Mouse (Mus musculus): ENCODE data around the gene Gm12216. TPM values are rescaled to one million over a fixed set of nuclear protein-coding genes. Genes with fewer than 3 reads are reported as not detected.

Gm12216 gene
- polyA plus RNA-seq, 1 experiment: not detected

DNA sequence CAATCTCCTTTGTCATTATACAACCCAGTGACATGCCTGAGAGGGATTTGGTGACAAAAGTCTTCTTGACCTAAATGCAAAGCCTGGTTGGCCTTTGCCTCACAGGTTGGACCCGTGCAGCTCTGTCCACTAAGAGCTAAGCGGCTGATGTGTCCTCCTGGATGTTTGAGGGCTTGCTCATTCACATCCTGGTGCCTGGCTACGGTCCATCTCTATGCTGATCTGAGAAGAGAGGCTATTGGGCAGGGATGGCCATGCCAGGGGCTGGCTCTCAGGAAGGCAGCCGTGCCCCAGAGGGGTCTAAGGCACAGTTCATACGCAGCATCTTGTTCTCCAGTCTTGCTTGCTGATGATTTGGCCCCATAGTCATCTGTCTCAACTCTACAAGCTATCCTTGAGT, 21.3 kb downstream of the Gm12216 start:
- no peak for TF ChIP-seq GATA1 (IDR thresholded peaks at IDR 0.05; ENCODE audit: low read length)
- no peak for TF ChIP-seq TAL1 (IDR thresholded peaks at IDR 0.05; ENCODE audit: low read length)
- Histone ChIP-seq H3K9me3 (ENCODE audit: control insufficient read depth, low read length) (no peaks in the 10 kb centered on the region), H3K27me3 (ENCODE audit: control insufficient read depth) (no peaks in the 10 kb centered on the region), H3K36me3 (ENCODE audit: control insufficient read depth) (no peaks in the 10 kb centered on the region), H3K4me1 (ENCODE audit: control insufficient read depth) (peaks cover 2% of the 10 kb centered on the region), H3K4me3 (replicated peaks) (no peak overlapping the region)

DNA sequence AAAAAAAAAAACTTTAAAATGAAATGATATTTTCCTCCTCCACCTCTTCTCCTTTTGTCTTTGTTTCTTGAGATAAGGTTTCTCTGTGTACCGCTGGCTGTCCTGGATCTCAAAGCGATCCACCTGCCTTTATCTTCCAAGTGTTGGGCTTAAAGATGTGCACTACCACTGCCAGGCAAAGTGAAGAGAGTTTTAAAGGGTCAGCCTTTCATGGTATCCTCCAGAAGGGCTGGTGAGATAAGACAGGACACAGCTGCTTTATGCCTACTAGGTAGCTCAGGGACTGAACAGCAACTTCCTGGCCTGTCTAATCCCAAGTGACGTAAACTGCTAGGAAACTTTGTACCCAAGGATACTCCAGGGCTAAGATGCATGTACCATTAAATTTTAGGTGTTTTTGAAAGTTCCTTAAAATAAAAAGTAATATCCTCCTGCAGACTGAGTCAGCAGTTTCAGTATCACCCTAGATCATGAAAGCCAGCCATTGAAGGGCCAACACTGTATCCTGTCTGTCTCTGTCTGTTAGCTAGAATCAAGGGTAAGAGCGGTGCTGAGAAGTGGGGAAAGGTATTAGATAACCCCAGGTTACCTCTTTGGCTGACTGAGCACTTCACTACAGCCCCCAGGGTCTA, 23.6 kb downstream of the Gm12216 start:
- peaks cover 2% of the 10 kb centered on the region for H3K4me1 ChIP-seq (ENCODE audit: control insufficient read depth)
- no peak overlapping the region for H3K4me3 ChIP-seq (replicated peaks)
- no peaks in the 10 kb centered on the region for H3K36me3 ChIP-seq (ENCODE audit: control insufficient read depth)
- no peaks in the 10 kb centered on the region for H3K9me3 ChIP-seq (ENCODE audit: control insufficient read depth, low read length)
- no peaks in the 10 kb centered on the region for H3K27me3 ChIP-seq (ENCODE audit: control insufficient read depth)
- no peak for TF ChIP-seq TAL1 (IDR thresholded peaks at IDR 0.05; ENCODE audit: low read length)

DNA sequence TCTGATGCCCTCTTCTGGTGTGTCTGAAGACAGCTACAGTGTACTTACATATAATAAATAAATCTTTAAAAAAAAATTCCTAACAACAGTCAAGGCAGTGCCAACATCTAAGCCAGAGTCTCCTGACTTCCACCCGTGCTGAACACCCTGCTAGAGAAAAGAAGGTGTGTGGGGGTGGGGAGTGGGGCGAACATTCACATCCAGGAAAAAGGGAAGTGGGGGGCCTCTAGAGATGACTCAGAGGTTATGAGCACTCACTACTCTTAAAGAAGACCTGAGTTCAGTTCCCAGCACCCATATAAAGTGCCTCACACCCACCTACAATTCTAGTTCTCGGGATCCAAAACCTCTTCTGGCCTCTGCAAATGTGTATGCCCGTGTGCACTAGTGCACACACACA, 33.6 kb downstream of the Gm12216 start:
- Histone ChIP-seq H3K4me1 (ENCODE audit: control insufficient read depth) (no peaks in the 10 kb centered on the region; the same call in 1 of the 2 replicates), H3K4me3 (replicated peaks) (no peak overlapping the region), H3K27me3 (ENCODE audit: control insufficient read depth) (no peaks in the 10 kb centered on the region), H3K9me3 (ENCODE audit: control insufficient read depth, low read length) (no peaks in the 10 kb centered on the region), H3K36me3 (ENCODE audit: control insufficient read depth) (no peaks in the 10 kb centered on the region)
- TF ChIP-seq TAL1 (IDR thresholded peaks at IDR 0.05; ENCODE audit: low read length) (no peak), GATA1 (IDR thresholded peaks at IDR 0.05; ENCODE audit: low read length) (no peak)

DNA sequence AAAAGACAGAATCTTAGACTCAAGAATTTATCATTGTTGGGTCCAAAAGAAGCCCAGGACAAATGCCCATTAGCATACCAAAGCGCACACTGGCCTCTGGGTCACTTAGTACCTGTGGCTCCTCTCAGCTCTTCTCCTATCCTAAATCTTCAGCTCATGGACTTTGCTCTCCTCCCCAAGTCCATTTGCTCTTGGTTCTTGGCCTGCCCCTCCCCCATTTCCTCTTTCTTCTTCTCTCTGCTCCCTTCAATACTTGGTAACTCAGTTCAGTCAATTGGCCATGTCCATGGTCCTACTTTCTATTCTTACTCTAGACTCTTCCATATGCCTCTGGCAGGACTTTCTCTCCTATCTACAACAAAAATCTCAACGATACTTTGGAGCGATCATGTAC, 37.1 kb downstream of the Gm12216 start:
- Histone ChIP-seq H3K27me3 (ENCODE audit: control insufficient read depth) (no peaks in the 10 kb centered on the region), H3K4me3 (replicated peaks) (no peak overlapping the region), H3K9me3 (ENCODE audit: control insufficient read depth, low read length) (no peaks in the 10 kb centered on the region), H3K36me3 (ENCODE audit: control insufficient read depth) (no peaks in the 10 kb centered on the region), H3K4me1 (ENCODE audit: control insufficient read depth) (no peaks in the 10 kb centered on the region; the same call in 1 of the 2 replicates)
- TF ChIP-seq GATA1 (IDR thresholded peaks at IDR 0.05; ENCODE audit: low read length): no peak
- TF ChIP-seq TAL1 (IDR thresholded peaks at IDR 0.05; ENCODE audit: low read length): no peak

DNA sequence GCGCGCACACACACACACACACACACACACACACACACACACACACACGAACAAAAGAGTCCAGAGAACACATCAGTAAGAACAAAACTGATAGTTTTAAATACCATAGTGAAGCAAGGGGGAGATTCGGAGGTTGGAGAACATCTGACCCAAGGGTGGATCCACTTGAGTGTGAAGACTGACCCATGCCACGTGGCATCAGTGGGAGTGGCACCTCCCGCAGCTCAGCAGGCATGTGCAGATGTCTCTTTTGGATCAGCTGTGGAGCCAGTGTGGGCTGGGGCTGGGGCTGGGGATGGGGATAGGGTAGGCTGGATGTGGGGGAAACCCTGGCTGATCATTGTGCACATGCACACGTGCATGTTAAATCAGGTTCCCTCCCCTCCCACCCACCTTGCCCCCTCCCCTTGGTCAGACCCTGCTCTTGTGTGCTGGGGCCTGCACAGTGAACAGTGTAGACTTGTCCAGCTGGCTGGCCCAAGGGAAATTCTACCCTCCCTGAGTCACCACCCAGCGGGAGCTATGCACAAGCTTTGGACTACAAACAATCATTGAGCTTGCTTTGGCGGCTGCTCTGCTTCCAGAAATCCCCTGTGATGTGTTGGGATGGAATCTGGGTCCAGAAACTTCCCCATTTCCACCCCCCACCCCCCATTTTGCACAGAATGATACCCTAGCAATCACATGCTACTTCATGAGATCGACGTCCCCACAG, 37.7 kb downstream of the Gm12216 start:
- no peaks in the 10 kb centered on the region for H3K9me3 ChIP-seq (ENCODE audit: control insufficient read depth, low read length)
- H3K36me3 ChIP-seq (ENCODE audit: control insufficient read depth): no peaks in the 10 kb centered on the region
- TF ChIP-seq GATA1 (IDR thresholded peaks at IDR 0.05; ENCODE audit: low read length): no peak
- no peaks in the 10 kb centered on the region for H3K27me3 ChIP-seq (ENCODE audit: control insufficient read depth)
- no peaks in the 10 kb centered on the region; the same call in 1 of the 2 replicates for H3K4me1 ChIP-seq (ENCODE audit: control insufficient read depth)
- no peak overlapping the region for H3K4me3 ChIP-seq (replicated peaks)

DNA sequence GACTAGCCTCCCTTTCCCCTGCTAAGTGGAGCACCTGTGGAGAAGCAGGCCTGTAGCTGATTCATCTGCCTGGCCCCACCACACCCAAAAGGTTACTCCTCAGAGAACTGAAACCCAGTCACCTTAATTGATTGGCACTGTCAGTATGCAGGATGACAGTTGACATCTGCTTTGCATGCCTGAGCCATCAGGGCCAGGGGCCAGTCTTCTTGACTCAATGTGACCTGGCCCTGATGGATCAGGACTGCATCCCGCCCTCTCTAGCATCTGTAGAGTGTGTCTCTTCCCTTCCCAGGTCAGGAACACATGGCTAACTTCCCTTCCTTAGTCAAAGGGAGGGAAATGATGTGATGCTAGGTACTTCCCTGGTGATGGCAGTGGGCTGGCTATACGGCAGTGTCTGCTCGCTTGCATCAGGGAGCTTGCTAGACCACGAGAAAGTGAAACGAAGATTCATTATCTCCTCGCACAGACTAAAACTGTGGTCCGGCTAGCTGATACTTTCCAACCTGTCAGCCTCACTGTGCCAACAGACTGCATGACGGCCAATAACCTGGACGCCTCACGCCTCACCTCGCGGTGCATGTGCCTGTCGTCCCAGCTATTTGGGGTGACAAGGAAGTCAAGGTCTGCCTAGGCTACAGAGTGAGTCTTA, 38.4 kb downstream of the Gm12216 start:
- Histone ChIP-seq H3K36me3 (ENCODE audit: control insufficient read depth) (no peaks in the 10 kb centered on the region), H3K27me3 (ENCODE audit: control insufficient read depth) (no peaks in the 10 kb centered on the region), H3K9me3 (ENCODE audit: control insufficient read depth, low read length) (no peaks in the 10 kb centered on the region), H3K4me3 (replicated peaks) (no peak overlapping the region), H3K4me1 (ENCODE audit: control insufficient read depth) (no peaks in the 10 kb centered on the region; the same call in 1 of the 2 replicates)
- TF ChIP-seq GATA1 (IDR thresholded peaks at IDR 0.05; ENCODE audit: low read length): no peak
- no peak for TF ChIP-seq TAL1 (IDR thresholded peaks at IDR 0.05; ENCODE audit: low read length)

DNA sequence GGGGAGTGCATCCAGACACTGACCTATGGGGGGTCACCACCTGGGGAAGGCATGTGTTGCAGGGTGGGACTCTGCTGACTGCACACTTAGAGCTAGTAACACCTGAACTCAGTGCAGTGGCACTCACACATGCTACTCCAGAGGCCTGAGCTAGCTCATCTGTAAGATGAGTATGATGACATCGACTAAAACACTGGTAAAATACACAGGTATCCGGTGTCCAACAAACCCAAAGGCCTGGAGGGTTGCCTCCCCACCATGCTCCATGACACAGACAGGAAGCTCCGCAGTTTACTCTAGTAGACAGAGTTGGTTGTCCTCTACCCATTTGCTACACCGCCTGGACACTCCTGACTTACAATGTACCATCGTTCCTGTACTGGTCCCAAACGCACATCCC, 39.5 kb downstream of the Gm12216 start:
- Histone ChIP-seq H3K9me3 (ENCODE audit: control insufficient read depth, low read length) (no peaks in the 10 kb centered on the region), H3K4me3 (replicated peaks) (no peak overlapping the region), H3K27me3 (ENCODE audit: control insufficient read depth) (no peaks in the 10 kb centered on the region), H3K36me3 (ENCODE audit: control insufficient read depth) (no peaks in the 10 kb centered on the region), H3K4me1 (ENCODE audit: control insufficient read depth) (no peaks in the 10 kb centered on the region; the same call in 1 of the 2 replicates)
- no peak for TF ChIP-seq TAL1 (IDR thresholded peaks at IDR 0.05; ENCODE audit: low read length)
- no peak for TF ChIP-seq GATA1 (IDR thresholded peaks at IDR 0.05; ENCODE audit: low read length)

GRCm38 (mm10) chr11:53818794-53819193, 40.3 kb downstream of the Gm12216 start:
- H3K4me3 ChIP-seq (replicated peaks): no peak overlapping the region
- H3K4me1 ChIP-seq (ENCODE audit: control insufficient read depth): no peaks in the 10 kb centered on the region; the same call in 1 of the 2 replicates
- no peaks in the 10 kb centered on the region for H3K36me3 ChIP-seq (ENCODE audit: control insufficient read depth)
- no peaks in the 10 kb centered on the region for H3K9me3 ChIP-seq (ENCODE audit: control insufficient read depth, low read length)
- TF ChIP-seq TAL1 (IDR thresholded peaks at IDR 0.05; ENCODE audit: low read length): no peak
- H3K27me3 ChIP-seq (ENCODE audit: control insufficient read depth): no peaks in the 10 kb centered on the region

GRCm38 (mm10) chr11:53816841-53817375, 42.1 kb downstream of the Gm12216 start:
- H3K4me1 ChIP-seq (ENCODE audit: control insufficient read depth): no peaks in the 10 kb centered on the region; the same call in 1 of the 2 replicates

More at GRCm38 (mm10) chr11:53816841-53817375, 42.1 kb downstream of the Gm12216 start:
- Histone ChIP-seq H3K4me3 (replicated peaks) (no peak overlapping the region), H3K9me3 (ENCODE audit: control insufficient read depth, low read length) (no peaks in the 10 kb centered on the region), H3K36me3 (ENCODE audit: control insufficient read depth) (no peaks in the 10 kb centered on the region), H3K27me3 (ENCODE audit: control insufficient read depth) (no peaks in the 10 kb centered on the region)
- no peak for TF ChIP-seq TAL1 (IDR thresholded peaks at IDR 0.05; ENCODE audit: low read length)
- TF ChIP-seq GATA1 (IDR thresholded peaks at IDR 0.05; ENCODE audit: low read length): no peak

Measured in erythroblast, embryonic 14.5 days (primary cell).